24 mouse cellular contexts compared by ENCODE assay signal in the genomic region with DNA sequence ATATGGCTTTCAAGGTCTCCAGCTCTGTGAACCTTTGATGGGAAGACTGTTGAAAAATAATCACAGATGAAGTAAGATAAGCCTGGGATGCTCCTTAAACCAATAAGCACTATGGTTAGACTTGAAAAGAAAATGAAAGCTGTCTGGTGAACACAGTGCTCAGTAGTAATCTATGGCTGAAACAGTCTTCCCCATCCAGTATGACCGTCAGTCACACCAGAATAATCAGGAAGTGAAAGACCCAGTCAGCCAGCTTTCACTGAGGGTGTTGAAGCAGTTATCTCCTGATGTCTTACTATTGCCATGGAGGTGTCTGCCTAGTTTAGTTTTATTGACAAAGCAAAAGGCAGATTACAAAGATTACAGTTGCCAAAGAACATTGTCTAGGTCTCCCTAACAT.
"Had no signal": no experiment of that assay in that cellular context is flagged by ENCODE, and none has a peak within 500 bp of the region (broad histone marks: within the 10 kb centered on the region; RNA-seq: fewer than 3 reads in every experiment).

No protein-coding gene starts in this region.

- H3K9ac ChIP-seq: limb, embryonic 12.5 days; limb, embryonic 15.5 days; liver, embryonic 12.5 days; liver, embryonic 15.5 days; midbrain, embryonic 13.5 days; neural tube, embryonic 13.5 days had no signal

- H3K27me3 ChIP-seq: limb, embryonic 12.5 days; limb, embryonic 15.5 days; liver, embryonic 12.5 days; liver, embryonic 15.5 days; midbrain, embryonic 13.5 days; neural tube, embryonic 13.5 days had no signal

- H3K27ac ChIP-seq: kidney, postnatal 0 days; layer of hippocampus, adult 2 months; limb, embryonic 12.5 days; limb, embryonic 15.5 days; liver, embryonic 12.5 days; liver, embryonic 15.5 days; midbrain, embryonic 13.5 days; neural tube, embryonic 13.5 days; stomach, postnatal 0 days had no signal

- H3K36me3 ChIP-seq: limb, embryonic 12.5 days; limb, embryonic 15.5 days; liver, embryonic 12.5 days; liver, embryonic 15.5 days; midbrain, embryonic 10.5 days; midbrain, embryonic 13.5 days; neural tube, embryonic 13.5 days had no signal

- ATAC-seq: intestine, postnatal 0 days; liver, embryonic 12.5 days; midbrain, embryonic 13.5 days; midbrain, embryonic 16.5 days had no signal

- H3K4me2 ChIP-seq: limb, embryonic 12.5 days; limb, embryonic 15.5 days; liver, embryonic 12.5 days; liver, embryonic 15.5 days; midbrain, embryonic 13.5 days; neural tube, embryonic 13.5 days had no signal

- H3K4me3 ChIP-seq: layer of hippocampus, adult 2 months; limb, embryonic 12.5 days; limb, embryonic 15.5 days; liver, embryonic 12.5 days; liver, embryonic 15.5 days; megakaryocyte, embryonic 14.5 days; midbrain, embryonic 10.5 days; midbrain, embryonic 13.5 days; myocyte; neural tube, embryonic 13.5 days had no signal

- H3K9me3 ChIP-seq: limb, embryonic 12.5 days; limb, embryonic 15.5 days; liver, embryonic 12.5 days; liver, embryonic 15.5 days; midbrain, embryonic 10.5 days; midbrain, embryonic 13.5 days; neural tube, embryonic 13.5 days had no signal

- DNase-seq: kidney, adult 2 months; kidney, postnatal 25 days; layer of hippocampus, adult 9-11 months; left cerebral cortex, postnatal 4 days; lung, adult 2 months; lung, postnatal 14 days; lung, postnatal 4 days; thymus, adult 2 months; thymus, postnatal 14 days; thymus, postnatal 4 days had no signal

- H3K4me1 ChIP-seq: liver, embryonic 15.5 days had no signal
